Mouse (Mus musculus) embryo, embryonic 9.5 days (tissue): Measurements from ENCODE around the gene Sirpb1a.
"Not testable (repeated sequence)": the region's sequence is repeated elsewhere in the genome, so short reads cannot be mapped to it uniquely, and the experiment has no call there.

Source experiments
- DNase-seq: peaks from one replicate; pipeline ENCODE4 v3.0.0-alpha.2; 2017; ENCODE audit errors: extremely low spot score

The Sirpb1a gene

DNA sequence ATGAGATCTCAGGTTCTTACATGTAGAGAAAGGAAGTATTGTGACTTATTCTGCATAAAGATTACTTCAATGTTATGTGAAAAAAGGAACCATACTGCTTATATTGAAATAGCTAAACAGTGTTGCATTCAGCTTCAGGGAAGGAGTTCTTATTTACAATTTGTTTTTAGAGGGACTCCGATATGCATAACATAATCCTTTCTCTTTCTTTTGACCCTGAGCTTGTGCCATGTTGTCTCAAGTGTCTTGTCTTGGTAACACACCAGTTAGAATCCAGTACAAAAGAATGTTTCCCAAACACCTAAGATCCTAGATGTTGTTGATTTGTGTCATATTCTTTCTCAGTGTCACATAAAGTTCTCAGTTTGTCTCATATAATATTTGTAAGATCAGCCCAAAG, at the start of gene Sirpb1a:
TSS of gene Sirpb1a (minus strand) at position 74 of the 400 bp plus-strand sequence.
- not testable (repeated sequence) for DNase-seq

DNA sequence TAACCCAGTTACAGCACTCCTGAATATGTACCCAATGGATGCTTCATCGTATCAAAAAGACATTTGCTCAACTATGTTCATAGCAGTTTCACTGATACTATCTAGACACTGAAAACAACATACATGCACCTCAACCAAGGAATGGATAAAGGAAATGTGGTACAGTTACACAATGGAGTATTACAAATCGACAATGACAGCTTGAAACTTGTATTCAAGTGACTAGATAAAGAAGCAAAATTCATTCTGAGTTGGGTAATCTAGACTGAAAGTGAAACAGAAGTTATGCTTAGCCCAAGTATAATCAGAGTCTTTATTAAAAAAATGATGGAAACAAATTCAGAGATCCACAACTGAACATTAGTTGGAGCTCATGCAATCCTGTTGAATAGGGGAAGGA, 48.5 kb upstream of the Sirpb1a start:
- DNase-seq: not testable (repeated sequence)

DNA sequence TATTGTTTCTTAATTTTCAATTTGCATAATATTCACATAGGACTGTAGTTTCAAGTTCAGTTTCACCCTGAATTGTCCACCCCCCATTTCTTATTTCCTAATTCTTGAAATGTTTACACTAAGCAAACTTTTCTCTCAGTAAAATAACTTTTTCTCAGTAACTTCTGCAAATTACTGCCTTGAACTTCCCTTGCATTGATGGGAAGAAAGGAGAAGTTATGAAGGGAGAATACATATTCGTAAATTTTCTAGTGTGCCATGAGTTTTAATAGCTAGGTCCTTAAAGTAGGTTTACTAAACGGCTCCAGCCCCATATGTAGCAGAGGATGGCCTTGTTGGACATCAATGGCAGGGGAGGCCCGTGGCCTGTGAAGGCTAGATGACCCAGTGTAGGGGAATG, 43.8 kb upstream of the Sirpb1a start:
- not testable (repeated sequence) for DNase-seq

DNA sequence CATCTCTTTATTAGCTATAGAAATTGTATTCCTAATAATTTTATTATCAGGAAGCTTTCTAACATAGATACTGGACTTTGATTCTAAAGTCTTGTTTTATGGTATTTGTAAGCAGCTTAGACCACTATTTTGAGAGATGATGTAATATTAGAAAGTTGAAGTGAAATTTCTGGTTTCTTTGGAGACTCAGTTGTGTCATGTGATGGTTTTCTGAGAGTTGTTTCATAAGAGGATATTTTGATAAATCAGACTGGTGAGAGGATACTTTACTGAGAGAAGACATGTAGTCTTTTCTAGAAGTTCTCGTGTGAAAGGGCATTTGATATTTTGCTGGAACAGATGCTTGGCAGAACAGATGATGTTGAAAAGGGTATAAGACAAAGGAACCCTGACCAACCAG, 17.6 kb upstream of the Sirpb1a start:
- DNase-seq: not testable (repeated sequence)

DNA sequence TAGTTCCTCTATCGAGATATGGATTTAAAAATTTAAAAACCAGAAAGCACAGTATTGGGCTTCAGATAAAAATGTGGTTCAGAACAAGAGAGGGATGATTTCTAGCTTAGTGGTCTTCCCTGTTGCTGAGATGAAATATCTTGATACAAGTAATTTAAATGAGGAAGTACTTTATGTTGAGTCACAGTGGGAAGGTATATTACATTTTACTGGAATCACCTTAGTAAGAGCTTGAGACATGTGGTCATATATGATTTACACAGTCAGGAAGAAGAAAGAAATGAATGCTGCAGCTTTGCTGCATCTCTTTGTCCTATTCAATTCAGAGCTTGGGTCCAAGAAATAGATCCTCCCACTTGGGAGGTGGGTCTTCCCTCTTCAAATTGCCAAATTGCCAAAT, 13.5 kb upstream of the Sirpb1a start:
- not testable (repeated sequence) for DNase-seq

DNA sequence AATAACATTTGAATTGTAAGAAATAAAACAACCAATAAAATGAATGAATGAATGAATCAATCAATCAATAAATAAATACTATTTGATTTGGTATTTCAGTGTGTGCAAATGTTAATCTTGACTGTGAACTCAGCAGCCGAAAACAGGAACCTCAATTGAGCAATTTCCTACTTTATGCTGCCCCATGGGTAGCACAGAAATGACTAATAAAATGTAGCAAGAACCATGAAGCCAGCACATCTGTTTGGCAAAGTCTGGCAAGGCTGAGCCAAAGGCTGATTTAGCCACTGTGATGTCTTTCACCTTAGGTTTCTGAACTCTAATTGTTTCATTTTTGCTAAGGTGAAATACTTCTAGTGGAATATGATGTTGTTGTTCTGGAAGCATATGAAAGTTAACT, 1.6 kb upstream of the Sirpb1a start:
- no peak for DNase-seq

DNA sequence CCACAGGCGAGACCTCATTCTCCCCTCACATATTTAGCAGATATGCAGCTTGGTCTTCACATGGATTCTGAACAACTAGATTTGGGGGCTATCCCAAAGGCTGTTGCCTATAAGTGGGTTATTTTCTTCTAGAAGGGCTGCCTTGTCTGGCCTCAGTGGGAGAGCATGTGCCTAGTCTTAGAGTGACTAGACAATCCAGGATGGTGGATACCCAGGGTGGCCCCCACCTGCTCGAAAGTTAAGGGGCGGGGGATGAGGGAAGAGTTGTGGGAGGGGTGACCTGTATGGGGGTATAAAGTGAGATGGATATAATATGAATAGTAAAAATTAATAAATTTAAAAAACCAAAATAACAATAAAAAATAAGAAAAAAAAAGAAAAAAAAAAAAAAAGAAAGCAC, 70.6 kb downstream of the Sirpb1a start:
- not testable (repeated sequence) for DNase-seq

DNA sequence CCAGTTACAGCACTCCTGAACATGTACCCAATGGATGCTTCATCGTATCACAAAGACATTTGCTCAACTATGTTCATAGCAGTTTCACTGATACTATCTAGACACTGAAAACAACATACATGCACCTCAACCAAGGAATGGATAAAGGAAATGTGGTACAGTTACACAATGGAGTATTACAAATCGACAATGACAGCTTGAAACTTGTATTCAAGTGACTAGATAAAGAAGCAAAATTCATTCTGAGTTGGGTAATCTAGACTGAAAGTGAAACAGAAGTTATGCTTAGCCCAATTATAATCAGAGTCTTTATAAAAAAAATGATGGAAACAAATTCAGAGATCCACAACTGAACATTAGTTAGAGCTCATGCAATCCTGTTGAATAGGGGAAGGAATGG, 76.0 kb downstream of the Sirpb1a start:
- not testable (repeated sequence) for DNase-seq

DNA sequence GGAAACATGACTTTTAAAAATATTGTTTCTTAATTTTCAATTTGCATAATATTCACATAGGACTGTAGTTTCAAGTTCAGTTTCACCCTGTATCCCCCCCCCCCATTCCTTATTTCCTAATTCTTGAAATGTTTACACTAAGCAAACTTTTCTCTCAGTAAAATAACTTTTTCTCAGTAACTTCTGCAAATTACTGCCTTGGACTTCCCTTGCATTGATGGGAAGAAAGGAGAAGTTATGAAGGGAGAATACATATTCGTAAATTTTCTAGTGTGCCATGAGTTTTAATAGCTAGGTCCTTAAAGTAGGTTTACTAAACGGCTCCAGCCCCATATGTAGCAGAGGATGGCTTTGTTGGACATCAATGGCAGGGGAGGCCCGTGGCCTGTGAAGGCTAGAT, 80.7 kb downstream of the Sirpb1a start:
- not testable (repeated sequence) for DNase-seq

DNA sequence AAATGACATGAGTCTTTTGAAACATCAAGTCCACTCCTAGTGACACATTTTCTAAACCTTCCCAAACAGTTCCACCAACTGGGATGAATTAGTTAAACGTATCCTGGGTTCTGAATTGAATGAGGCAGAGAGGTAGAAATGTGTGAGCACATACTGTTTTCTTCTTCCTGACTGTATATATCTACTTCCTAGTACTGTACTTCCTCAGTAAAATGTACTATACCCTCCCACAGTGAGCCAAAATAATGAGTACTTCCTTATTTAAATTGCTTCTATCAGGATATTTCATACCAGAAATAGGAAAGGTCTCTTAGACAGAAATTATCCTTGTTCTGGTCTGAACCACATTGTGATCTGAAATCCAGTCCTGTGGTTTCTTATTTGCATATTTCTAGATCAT, 86.0 kb downstream of the Sirpb1a start:
- no peak for DNase-seq

DNA sequence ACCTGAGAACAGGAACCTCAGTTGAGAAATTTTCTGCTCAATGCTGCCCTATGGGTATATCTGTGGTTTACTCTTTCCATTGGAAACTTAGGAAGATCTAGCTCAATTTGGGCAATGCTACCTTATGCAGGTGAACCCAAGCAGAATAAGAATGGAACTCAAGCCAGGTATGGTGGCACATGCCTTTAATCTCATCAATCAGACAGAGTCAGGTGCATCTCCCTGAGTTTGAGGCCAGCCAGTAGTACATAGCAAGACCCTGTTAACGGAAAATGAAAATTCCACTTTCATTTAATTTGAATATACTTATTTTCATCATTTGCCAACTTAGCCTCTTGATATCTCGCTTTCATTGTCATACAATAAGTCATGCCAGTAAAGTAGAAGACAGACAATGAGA, 92.1 kb downstream of the Sirpb1a start:
- DNase-seq: no peak

DNA sequence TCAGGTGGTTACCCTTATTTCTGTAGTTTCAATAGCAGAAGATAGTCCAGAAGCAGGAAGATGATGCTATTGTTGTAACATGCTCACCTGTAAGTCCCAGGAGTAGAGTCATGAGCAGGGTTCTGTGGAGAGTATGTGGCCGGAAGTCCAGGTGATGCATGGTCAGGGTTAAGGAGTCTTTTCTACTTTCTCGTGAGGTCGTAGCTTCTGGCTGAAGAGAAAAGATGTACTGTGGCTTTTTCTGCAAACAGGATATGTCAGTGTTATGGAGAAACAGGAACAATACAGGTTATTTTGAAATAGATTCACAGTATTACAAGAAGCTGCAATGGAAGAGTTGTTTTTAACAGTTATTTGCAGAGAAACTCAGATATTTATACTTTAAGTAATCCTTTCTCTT, 94.3 kb downstream of the Sirpb1a start, which contains the start of gene Gm9733:
TSS of gene Gm9733 (minus strand) at position 240 of the 400 bp plus-strand sequence.
- no peak for DNase-seq

DNA sequence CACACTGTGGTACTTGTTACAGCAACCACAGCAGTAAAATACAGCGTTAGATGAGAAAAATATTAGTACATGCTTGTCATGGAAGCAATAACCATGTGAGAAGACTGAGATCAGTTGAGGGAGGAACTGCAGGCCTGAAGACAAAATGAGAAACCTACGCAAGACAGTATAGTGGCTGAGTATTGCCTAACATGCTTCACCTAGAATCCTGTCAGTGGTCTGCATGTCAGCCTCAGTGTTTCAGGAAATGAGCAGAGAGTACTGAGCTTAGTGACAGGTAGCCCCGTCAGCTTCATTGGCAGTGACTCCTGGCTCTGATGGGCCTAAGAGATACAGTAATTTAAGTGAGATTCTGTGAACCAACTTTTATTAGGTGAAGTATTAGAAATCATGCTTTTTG, 94.8 kb downstream of the Sirpb1a start:
- DNase-seq: no peak

DNA sequence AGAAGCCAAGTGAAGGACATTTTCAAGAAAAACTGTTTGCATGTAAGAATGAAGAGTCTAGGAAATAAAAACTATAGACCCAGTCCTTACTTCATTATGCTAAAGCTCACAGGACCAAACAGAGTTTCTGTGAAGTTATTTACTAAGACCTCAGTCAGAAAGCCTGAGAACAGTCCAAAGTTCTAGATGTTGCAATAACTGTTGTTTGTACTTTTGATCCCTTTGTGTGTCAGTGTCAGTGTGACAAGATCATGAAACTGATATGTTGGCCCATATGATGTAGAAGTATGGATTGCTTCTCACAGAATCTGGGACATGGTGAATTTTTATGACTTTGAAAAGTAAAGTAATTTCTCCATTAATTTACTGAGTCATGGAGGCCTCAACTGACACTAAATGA, 96.8 kb downstream of the Sirpb1a start:
- DNase-seq: no peak
